Comparison of ENCODE assay signal across 23 mouse cellular contexts in the genomic region with DNA sequence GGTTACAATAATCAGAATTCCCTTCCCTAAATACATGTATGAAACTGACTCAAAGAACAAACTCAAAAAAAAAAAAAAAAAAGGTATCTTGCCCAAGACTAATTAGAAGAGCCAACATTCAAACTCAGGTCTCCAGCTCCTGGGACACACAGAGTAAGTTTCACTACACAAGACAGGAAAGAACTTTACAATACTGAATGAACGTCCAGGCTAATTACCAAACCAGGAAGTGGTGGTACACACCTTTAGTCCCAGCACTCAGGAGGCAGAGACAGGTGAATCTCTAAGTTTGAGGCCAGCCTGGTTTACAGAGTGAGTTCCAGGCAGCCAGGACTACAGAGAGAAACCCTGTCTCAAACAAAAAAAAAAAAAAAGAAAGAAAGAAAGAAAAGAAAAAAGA. TPM values are rescaled to one million over a fixed set of nuclear protein-coding genes. Genes with fewer than 3 reads are reported as not detected.
A peak's percentile ranks its signal among the peaks of the same experiment; 100 is the strongest.
DNase-seq lines count a peak whose midpoint lies in the region; ATAC-seq and TF ChIP-seq lines count a peak whose summit lies in the region.
"Had no signal": no experiment of that assay in that cellular context is flagged by ENCODE, and none has a peak within 500 bp of the region (broad histone marks: within the 10 kb centered on the region; RNA-seq: fewer than 3 reads in every experiment).

No protein-coding gene starts in this region.

- H3K4me2 ChIP-seq in embryonic facial prominence, embryonic 13.5 days = peak overlapping the region; percentile 73; the same call in 1 of the 2 replicates
- H3K4me2 ChIP-seq: embryonic facial prominence, embryonic 12.5 days; embryonic facial prominence, embryonic 15.5 days; forebrain, embryonic 15.5 days had no signal

- no peak for ATAC-seq in embryonic facial prominence, embryonic 13.5 days (ENCODE audit: insufficient number of reproducible peaks, insufficient read depth, low FRiP score, low TSS enrichment, low read depth)
- ATAC-seq: activated CD4-positive, CD25-positive, alpha-beta regulatory T cell, adult 4 months; CD4-positive, CD25-positive, alpha-beta regulatory T cell, adult 4 months; forebrain, embryonic 15.5 days; Patski had no signal

- no peak for DNase-seq in embryonic facial prominence, embryonic 10.5 days (ENCODE audit: low spot score)
- DNase-seq in gastrocnemius, adult 2 months = no peak
- DNase-seq in gastrocnemius, postnatal 14 days = no peak
- peak; percentile 57 for DNase-seq in induced T-regulatory cell, adult 2 months (ENCODE audit: low read depth)
- no peak for DNase-seq in embryo, embryonic 10 days (ENCODE audit: low spot score)
- no peak for DNase-seq in heart, adult 9 months (ENCODE audit: low spot score in 2 of 2)
- DNase-seq: adrenal gland, adult 8-10 months; adrenal gland, postnatal 14 days; adrenal gland, postnatal 36 days; B cell, adult 2 months; cerebellum, adult 11-12 months; cerebellum, postnatal 25 days; embryo, embryonic 11 days had no signal

- no peaks in the 10 kb centered on the region for H3K9me3 ChIP-seq in embryonic facial prominence, embryonic 13.5 days
- H3K9me3 ChIP-seq in embryonic facial prominence, embryonic 10.5 days = no peaks in the 10 kb centered on the region
- H3K9me3 ChIP-seq: embryonic facial prominence, embryonic 12.5 days; embryonic facial prominence, embryonic 15.5 days; forebrain, embryonic 10.5 days; forebrain, embryonic 12.5 days; forebrain, embryonic 15.5 days had no signal

- WGBS in embryonic facial prominence, embryonic 13.5 days = 46% methylated on average over 1 of the region's 1 CpGs
- 50% methylated on average over 1 of the region's 1 CpGs for WGBS in embryonic facial prominence, embryonic 10.5 days

- no peak overlapping the region for H3K27ac ChIP-seq in embryonic facial prominence, embryonic 13.5 days
- H3K27ac ChIP-seq in embryonic facial prominence, embryonic 10.5 days (replicated peaks) = no peak overlapping the region
- 0 out of 2 replicates have a peak overlapping the region, but pooled peaks have one; percentile 16 for H3K27ac ChIP-seq in gastrocnemius, adult 2 months
- H3K27ac ChIP-seq: embryonic facial prominence, embryonic 12.5 days; embryonic facial prominence, embryonic 15.5 days; forebrain, embryonic 10.5 days; forebrain, embryonic 12.5 days; forebrain, embryonic 15.5 days had no signal

- no peaks in the 10 kb centered on the region for H3K27me3 ChIP-seq in embryonic facial prominence, embryonic 13.5 days
- H3K27me3 ChIP-seq in embryonic facial prominence, embryonic 10.5 days (replicated peaks; ENCODE audit: low read depth, poor library complexity, severe bottlenecking) = no peaks in the 10 kb centered on the region
- H3K27me3 ChIP-seq: embryonic facial prominence, embryonic 12.5 days; embryonic facial prominence, embryonic 15.5 days; forebrain, embryonic 12.5 days; forebrain, embryonic 15.5 days; Patski had no signal

- no peak overlapping the region for H3K4me3 ChIP-seq in embryonic facial prominence, embryonic 13.5 days
- H3K4me3 ChIP-seq in embryonic facial prominence, embryonic 10.5 days = no peak overlapping the region
- no peak overlapping the region; the same call in 1 of the 2 replicates for H3K4me3 ChIP-seq in gastrocnemius, adult 2 months
- H3K4me3 ChIP-seq: embryonic facial prominence, embryonic 12.5 days; embryonic facial prominence, embryonic 15.5 days; erythroblast, embryonic 14.5 days; forebrain, embryonic 12.5 days; forebrain, embryonic 15.5 days had no signal

- intact Hi-C loops in gastrocnemius, adult 2 months (cut with DNase I) = no loop called here
- intact Hi-C loops in gastrocnemius, postnatal 14 days (cut with DNase I; ENCODE audit: low total_unique reads) = no loop called here

- no peak for TF ChIP-seq CTCF in gastrocnemius, adult 2 months (IDR thresholded peaks at IDR 0.05)

- peaks cover 16% of the 10 kb centered on the region for H3K4me1 ChIP-seq in embryonic facial prominence, embryonic 13.5 days
- peaks cover 23% of the 10 kb centered on the region for H3K4me1 ChIP-seq in embryonic facial prominence, embryonic 10.5 days

- no peaks in the 10 kb centered on the region for H3K36me3 ChIP-seq in embryonic facial prominence, embryonic 13.5 days
- peaks cover 25% of the 10 kb centered on the region for H3K36me3 ChIP-seq in embryonic facial prominence, embryonic 10.5 days (replicated peaks)
- H3K36me3 ChIP-seq: embryonic facial prominence, embryonic 15.5 days; forebrain, embryonic 12.5 days; forebrain, embryonic 15.5 days had no signal

- no peak overlapping the region for H3K9ac ChIP-seq in embryonic facial prominence, embryonic 13.5 days
- H3K9ac ChIP-seq: embryonic facial prominence, embryonic 12.5 days; embryonic facial prominence, embryonic 15.5 days; forebrain, embryonic 12.5 days; forebrain, embryonic 15.5 days had no signal

RNA-seq across cellular contexts. Expression of a gene that starts 3.4 kb away (rescaled TPM):
- 32.3 and 33.6 TPM in 2 replicates for polyA plus RNA-seq in embryonic facial prominence, embryonic 13.5 days (2015; fragmentation: Nextera tagmentation; extraction: Ambion mirVana)
- polyA plus RNA-seq in embryonic facial prominence, embryonic 10.5 days (2016; fragmentation: Nextera tagmentation; extraction: Ambion mirVana) = 39.4 and 42.4 TPM in 2 replicates
- total RNA-seq in gastrocnemius, adult 2 months (2021) = 10 to 100 TPM; 13.3 to 15.8 TPM
- 10 to 100 TPM; 18.9 to 19.7 TPM for total RNA-seq in gastrocnemius, postnatal 14 days (2021)

RNA-seq across cellular contexts. Expression of a gene that starts 23.8 kb away (rescaled TPM):
- polyA plus RNA-seq in embryonic facial prominence, embryonic 13.5 days (2015; fragmentation: Nextera tagmentation; extraction: Ambion mirVana) = 127 and 132 TPM in 2 replicates
- polyA plus RNA-seq in embryonic facial prominence, embryonic 10.5 days (2016; fragmentation: Nextera tagmentation; extraction: Ambion mirVana) = 151 and 152 TPM in 2 replicates
- total RNA-seq in gastrocnemius, adult 2 months (2021) = 10 to 100 TPM; 11.3 to 12.6 TPM
- total RNA-seq in gastrocnemius, postnatal 14 days (2021) = 10 to 100 TPM; 12.3 to 12.9 TPM

RNA-seq across cellular contexts. Expression of a gene that starts 23.8 kb away (rescaled TPM):
- 25.9 and 32.5 TPM in 2 replicates for polyA plus RNA-seq in embryonic facial prominence, embryonic 13.5 days (2015; fragmentation: Nextera tagmentation; extraction: Ambion mirVana)
- 36.5 and 36.7 TPM in 2 replicates for polyA plus RNA-seq in embryonic facial prominence, embryonic 10.5 days (2016; fragmentation: Nextera tagmentation; extraction: Ambion mirVana)
- 1 to 10 TPM; 8.3 to 8.4 TPM for total RNA-seq in gastrocnemius, adult 2 months (2021)
- total RNA-seq in gastrocnemius, postnatal 14 days (2021) = 1 to 10 TPM; 6.1 to 7.6 TPM
